Mouse (Mus musculus) ES-E14 (cell line): ENCODE measurements around the gene Tspan32.

Source experiments
- CHD2 ChIP-seq: IDR thresholded peaks from 2 replicates; pipeline ENCODE4 v1.6.1; 2014; ENCODE audit warnings: mild to moderate bottlenecking, low read depth, low read length, inconsistent platforms
- HCFC1 ChIP-seq: IDR thresholded peaks from 2 replicates; pipeline ENCODE4 v1.6.1; 2012; ENCODE audit warnings: low read length, inconsistent platforms, borderline replicate concordance; ENCODE audit not compliant: insufficient read depth
- MAFK ChIP-seq: IDR thresholded peaks from 2 replicates; pipeline ENCODE4 v1.6.1; 2014; ENCODE audit warnings: mild to moderate bottlenecking, low read depth, low read length, inconsistent platforms; ENCODE audit not compliant: insufficient read depth
- ZNF384 ChIP-seq: IDR thresholded peaks from 2 replicates; pipeline ENCODE4 v1.6.1; 2012; ENCODE audit warnings: low read depth, low read length, inconsistent platforms

- TF ChIP-seq ZNF384 (no peak), HCFC1 (no peak), MAFK (no peak), CHD2 (no peak)
These were observed 29.3 kb downstream of the Tspan32 start for GRCm38 (mm10) chr7:143034112-143034511.
